Mouse (Mus musculus): ENCODE measurements around the gene Coro2a.
"Not testable (repeated sequence)": the region's sequence is repeated elsewhere in the genome, so short reads cannot be mapped to it uniquely, and the experiment has no call there.

DNA sequence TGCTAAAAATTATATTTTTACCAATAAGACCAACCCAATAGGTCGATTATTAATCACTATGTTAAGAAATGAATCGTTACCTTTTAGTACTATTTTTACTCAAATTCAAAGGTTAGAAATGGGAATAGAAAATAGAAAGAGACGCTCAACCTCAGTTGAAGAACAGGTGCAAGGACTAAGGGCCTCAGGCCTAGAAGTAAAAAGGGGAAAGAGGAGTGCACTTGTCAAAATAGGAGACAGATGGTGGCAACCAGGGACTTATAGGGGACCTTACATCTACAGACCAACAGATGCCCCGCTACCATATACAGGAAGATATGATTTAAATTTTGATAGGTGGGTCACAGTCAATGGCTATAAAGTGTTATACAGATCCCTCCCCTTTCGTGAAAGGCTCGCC lies 17.9 kb downstream of the Coro2a start:
- TF ChIP-seq MAFK (IDR thresholded peaks at IDR 0.05; ENCODE audit: insufficient read depth, low read depth, low read length); HCFC1 (IDR thresholded peaks at IDR 0.05; ENCODE audit: borderline replicate concordance, insufficient read depth, low read length); CHD2 (IDR thresholded peaks at IDR 0.05; ENCODE audit: low read depth, low read length): not testable (repeated sequence)

All from ES-E14 (cell line).